Mouse (Mus musculus) limb, embryonic 10.5 days (tissue): Measurements from ENCODE around the gene Bmyc. TPM values are rescaled to one million over a fixed set of nuclear protein-coding genes. Genes with fewer than 3 reads are reported as not detected.
"Not testable (repeated sequence)": the region's sequence is repeated elsewhere in the genome, so short reads cannot be mapped to it uniquely, and the experiment has no call there.

Source experiments
- DNase-seq: peaks from one replicate; pipeline ENCODE4 v3.0.0-alpha.2; 2017; ENCODE audit warnings: low spot score
- H3K27ac ChIP-seq: fragments of 300-500 bp; sonication (generic); 2 replicates; pipeline ENCODE4 v1.5.1; 2016; ENCODE audit warnings: mild to moderate bottlenecking
- H3K27me3 ChIP-seq: fragments of 300-500 bp; sonication (generic); 2 replicates; pipeline ENCODE4 v1.6.1; 2016; ENCODE audit warnings: low read depth, mild to moderate bottlenecking; ENCODE audit not compliant: poor library complexity, severe bottlenecking
- H3K36me3 ChIP-seq: fragments of 300-500 bp; sonication (generic); 2 replicates; pipeline ENCODE4 v1.6.1; 2016; ENCODE audit warnings: mild to moderate bottlenecking, moderate library complexity
- H3K4me1 ChIP-seq: fragments of 300-500 bp; sonication (generic); 2 replicates; pipeline ENCODE4 v1.6.1; 2016
- H3K4me3 ChIP-seq: fragments of 300-500 bp; sonication (generic); 2 replicates; pipeline ENCODE4 v1.5.1; 2016; ENCODE audit warnings: mild to moderate bottlenecking, moderate library complexity
- H3K9me3 ChIP-seq: fragments of 300-500 bp; sonication (generic); replicated peaks from 2 replicates; pipeline ENCODE4 v1.6.1; 2016; ENCODE audit warnings: mild to moderate bottlenecking
- WGBS: fragments of 180-500 bp; shearing (Covaris S2); methylation state at CpG from one replicate; pipeline ENCODE4 v1.1.7; 2016; 5-methylcytosine and 5-hydroxymethylcytosine counted together
- polyA plus RNA-seq: library from polyadenylated mRNA; unstranded; fragments of >200 nt; fragmentation: Nextera tagmentation; extraction: Ambion mirVana; gene quantifications from 2 replicates; pipeline ENCODE4 v1.2.1, GENCODE M21; 2016

Bmyc gene
- polyA plus RNA-seq, 1 experiment from 2014 or later = 77.5 TPM

- Histone ChIP-seq H3K9me3 (no peaks in the 10 kb centered on the region), H3K27ac (no peak overlapping the region), H3K36me3 (no peaks in the 10 kb centered on the region), H3K4me3 (no peak overlapping the region), H3K4me1 (no peaks in the 10 kb centered on the region), H3K27me3 (no peaks in the 10 kb centered on the region)
- no peak for DNase-seq
- WGBS = 76% methylated on average over 4 of the region's 4 CpGs
These were observed 9.6 kb upstream of the Bmyc start for GRCm38 (mm10) chr2:25696951-25697350.

DNA sequence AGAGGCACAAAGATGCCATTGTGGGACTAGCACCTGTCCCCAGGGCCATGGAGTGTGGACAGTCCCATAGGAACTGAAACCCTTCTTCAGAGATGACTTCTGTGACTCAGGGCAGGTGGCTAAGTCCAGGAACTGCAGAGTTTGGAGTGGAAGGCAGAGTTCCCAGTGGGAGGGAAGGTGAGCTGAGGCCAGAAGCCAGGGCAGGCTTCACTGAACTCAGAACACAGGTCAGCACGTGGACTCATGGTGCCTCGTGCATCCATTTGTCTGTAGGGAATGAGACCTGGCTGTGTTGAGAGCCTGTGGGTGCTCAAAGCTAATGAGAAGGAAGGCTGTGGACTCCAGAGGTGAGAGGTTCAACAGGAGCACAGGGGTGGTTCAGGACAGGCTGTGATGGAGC, 7.8 kb upstream of the Bmyc start:
- no peaks in the 10 kb centered on the region for H3K9me3 ChIP-seq
- no peaks in the 10 kb centered on the region for H3K27me3 ChIP-seq
- no peak overlapping the region for H3K27ac ChIP-seq
- no peak overlapping the region for H3K4me3 ChIP-seq
- DNase-seq = no peak
- H3K4me1 ChIP-seq = no peaks in the 10 kb centered on the region
- no peaks in the 10 kb centered on the region for H3K36me3 ChIP-seq
- 84% methylated on average over 2 of the region's 2 CpGs for WGBS

DNA sequence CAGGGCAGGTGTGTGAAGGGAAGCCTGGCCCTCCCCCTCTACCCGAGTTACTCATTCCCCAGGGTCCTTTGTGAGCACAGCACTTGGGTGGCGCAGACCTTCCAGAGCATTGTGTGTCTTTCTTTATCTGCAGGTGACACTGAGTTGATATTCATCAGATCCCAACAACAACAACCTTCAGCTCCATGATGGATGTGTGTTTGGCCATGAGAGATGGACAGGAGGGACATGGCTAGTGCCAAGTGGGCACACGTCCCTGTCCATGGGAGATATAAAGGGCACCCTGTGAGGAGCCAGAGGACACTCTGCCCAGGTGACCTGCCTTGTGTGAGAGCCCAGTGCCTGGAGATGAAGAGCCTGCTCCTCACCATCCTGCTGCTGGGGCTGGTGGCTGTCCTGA, 6.8 kb upstream of the Bmyc start, which contains the start of gene Obp2a:
Obp2a (plus strand) TSS at position 301 of the 400 bp plus-strand sequence.
- not testable (repeated sequence) for H3K36me3 ChIP-seq, H3K4me3 ChIP-seq, H3K27me3 ChIP-seq, DNase-seq, H3K4me1 ChIP-seq, H3K27ac ChIP-seq, H3K9me3 ChIP-seq
- WGBS = 90% methylated on average over 3 of the region's 3 CpGs

- WGBS = 87% methylated on average over 5 of the region's 5 CpGs
- H3K27me3 ChIP-seq = no peaks in the 10 kb centered on the region
- H3K27ac ChIP-seq = no peak overlapping the region
- H3K36me3 ChIP-seq = no peaks in the 10 kb centered on the region
- no peak overlapping the region for H3K4me3 ChIP-seq
- no peak for DNase-seq
- no peaks in the 10 kb centered on the region for H3K4me1 ChIP-seq
- H3K9me3 ChIP-seq = no peaks in the 10 kb centered on the region
These were observed 5.5 kb upstream of the Bmyc start for GRCm38 (mm10) chr2:25701001-25701400.

DNA sequence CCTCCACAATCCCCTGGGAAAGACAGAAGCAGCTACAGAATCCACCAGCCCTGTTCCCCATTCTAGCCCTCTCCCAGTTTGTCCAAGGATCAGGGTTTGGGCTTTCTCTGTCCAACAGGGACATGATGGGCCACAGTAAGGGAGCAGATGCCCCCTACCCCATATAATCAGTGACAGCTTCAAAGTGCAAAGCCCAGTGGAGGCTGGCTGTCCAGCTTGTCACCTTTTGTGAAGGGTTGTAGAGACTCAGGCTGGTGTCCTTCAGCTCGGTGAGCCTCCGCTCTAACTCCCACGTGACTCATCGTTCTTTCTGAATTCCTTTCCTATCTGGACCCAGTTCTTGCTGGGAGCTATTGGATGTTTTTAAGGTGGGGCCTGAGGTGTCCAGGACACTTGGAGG, 2.8 kb upstream of the Bmyc start:
- Histone ChIP-seq H3K9me3 (no peaks in the 10 kb centered on the region), H3K36me3 (no peaks in the 10 kb centered on the region), H3K27ac (no peak overlapping the region), H3K4me1 (peaks cover 18% of the 10 kb centered on the region), H3K27me3 (no peaks in the 10 kb centered on the region), H3K4me3 (no peak overlapping the region)
- 81% methylated on average over 4 of the region's 4 CpGs for WGBS
- DNase-seq = no peak

- Histone ChIP-seq H3K36me3 (0 out of 2 replicates have a peak, but pooled peaks cover 2% of the 10 kb centered on the region), H3K27ac (0 out of 2 replicates have a peak overlapping the region, but pooled peaks have one; percentile 9), H3K9me3 (no peaks in the 10 kb centered on the region), H3K4me3 (peak overlapping the region; percentile 20), H3K4me1 (peaks cover 26% of the 10 kb centered on the region), H3K27me3 (no peaks in the 10 kb centered on the region)
- no peak for DNase-seq
- WGBS = 85% methylated on average over 2 of the region's 2 CpGs
These were observed 1.6 kb downstream of the Bmyc start for GRCm38 (mm10) chr2:25708121-25708520.

DNA sequence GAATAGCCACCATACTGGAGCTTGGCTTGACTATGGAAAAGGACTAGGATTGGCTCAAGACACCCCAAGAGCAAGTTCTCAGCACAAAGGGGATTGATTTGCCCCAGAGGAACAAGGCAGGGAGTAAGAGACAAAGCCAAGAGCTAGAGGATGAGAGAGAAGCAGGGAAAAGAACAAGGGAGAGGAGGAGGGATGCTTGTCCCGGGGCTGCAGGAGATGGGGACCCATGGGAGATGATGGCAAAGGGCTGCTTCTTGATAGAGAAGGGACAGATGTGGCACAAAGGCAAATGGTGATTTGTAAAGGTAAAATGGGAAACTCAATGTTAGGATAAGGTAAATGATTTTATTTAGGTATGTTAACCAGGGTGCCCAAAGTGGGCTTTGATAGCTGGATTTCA, 2.5 kb downstream of the Bmyc start:
- H3K9me3 ChIP-seq, H3K4me3 ChIP-seq, H3K27ac ChIP-seq, H3K36me3 ChIP-seq, DNase-seq, H3K27me3 ChIP-seq: not testable (repeated sequence)
- H3K4me1 ChIP-seq = peaks cover 26% of the 10 kb centered on the region
- 88% methylated on average over 1 of the region's 1 CpGs for WGBS

DNA sequence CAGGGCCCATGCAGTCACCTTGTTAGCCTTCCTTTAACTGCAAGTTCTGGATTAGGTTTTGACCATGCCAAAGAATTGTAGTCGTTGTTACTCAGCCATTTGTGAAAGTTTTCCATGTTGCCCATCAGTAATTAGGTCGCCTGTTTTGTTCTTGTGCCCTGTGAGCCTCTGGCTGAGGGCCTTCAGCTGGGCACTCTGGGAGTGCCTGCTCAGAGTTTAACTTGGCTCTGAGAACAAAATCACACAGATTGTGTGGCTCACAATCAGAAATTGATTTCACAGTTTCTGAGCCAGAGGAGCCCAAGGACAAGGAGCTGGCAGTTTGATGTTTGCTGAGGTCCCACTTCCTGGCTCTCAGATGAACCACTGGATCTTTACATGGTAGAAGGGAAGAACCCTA, 3.3 kb downstream of the Bmyc start:
- H3K27me3 ChIP-seq, DNase-seq, H3K27ac ChIP-seq, H3K9me3 ChIP-seq, H3K36me3 ChIP-seq, H3K4me3 ChIP-seq: not testable (repeated sequence)
- 73% methylated on average over 2 of the region's 2 CpGs for WGBS
- peaks cover 26% of the 10 kb centered on the region for H3K4me1 ChIP-seq

DNA sequence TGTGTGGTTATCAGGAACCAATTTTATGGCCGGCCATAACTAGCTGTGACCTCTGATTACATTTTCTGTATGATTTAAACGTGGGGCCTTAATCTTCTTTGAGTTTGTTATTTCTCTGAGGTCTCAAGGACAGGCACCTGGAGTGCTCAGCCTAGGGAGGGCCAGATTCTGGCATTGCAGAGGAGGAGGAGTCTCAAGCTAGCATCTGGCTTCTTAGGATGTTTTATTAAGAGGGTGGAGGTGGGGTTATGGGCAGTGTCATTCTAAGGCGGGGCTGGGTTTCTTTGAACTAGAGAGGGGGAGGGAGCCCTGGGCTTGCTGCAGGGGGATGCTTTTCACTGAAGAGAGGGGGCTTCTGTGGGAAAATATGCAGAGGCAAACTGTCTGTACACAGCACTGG, 5.1 kb downstream of the Bmyc start:
- not testable (repeated sequence) for H3K27me3 ChIP-seq, H3K9me3 ChIP-seq, DNase-seq, H3K4me3 ChIP-seq, H3K27ac ChIP-seq, H3K36me3 ChIP-seq
- 13% methylated on average over 3 of the region's 3 CpGs for WGBS
- peaks cover 24% of the 10 kb centered on the region for H3K4me1 ChIP-seq

- H3K36me3 ChIP-seq = no peaks in the 10 kb centered on the region
- DNase-seq = no peak
These were observed 10.7 kb downstream of the Bmyc start for GRCm38 (mm10) chr2:25717222-25717621.

DNA sequence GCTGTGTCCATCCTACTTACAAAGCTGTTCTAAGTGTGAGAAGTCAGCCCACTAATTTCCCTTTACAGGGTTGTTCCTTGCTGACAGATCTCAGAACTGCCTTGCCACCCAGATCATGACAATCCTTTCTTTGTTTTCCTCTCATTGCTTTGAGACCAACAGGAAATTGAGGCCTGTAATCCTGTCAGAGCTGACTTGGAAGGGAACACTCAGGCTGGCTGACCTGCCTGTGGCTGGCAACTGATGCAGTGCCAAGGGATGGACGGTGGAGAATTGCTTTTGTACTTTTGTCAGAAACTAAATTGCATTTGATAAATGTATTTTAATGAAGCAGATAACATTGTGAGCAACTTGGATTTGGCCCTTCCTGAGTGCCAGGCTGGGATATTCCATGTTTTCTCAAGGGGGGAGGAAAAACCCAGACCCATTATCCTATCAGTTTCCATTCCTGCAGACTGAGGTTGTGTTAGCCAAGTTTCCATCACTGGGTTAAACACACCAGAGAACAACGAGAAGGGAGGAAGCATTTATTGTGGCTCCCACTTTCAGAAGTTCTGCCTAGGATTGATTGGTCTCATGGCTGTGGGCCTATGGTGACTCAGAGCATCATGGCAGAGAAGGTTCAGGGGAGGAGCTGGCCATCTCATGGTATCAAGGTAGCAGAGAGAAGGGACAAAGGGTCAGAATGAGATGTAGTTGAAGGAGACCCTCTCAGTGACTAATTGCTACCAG, 26.8 kb downstream of the Bmyc start:
- 0 out of 2 replicates have a peak, but pooled peaks cover 2% of the 10 kb centered on the region for H3K4me1 ChIP-seq
- no peaks in the 10 kb centered on the region for H3K36me3 ChIP-seq
- no peaks in the 10 kb centered on the region for H3K27me3 ChIP-seq
- H3K9me3 ChIP-seq = no peaks in the 10 kb centered on the region
- H3K27ac ChIP-seq = no peak overlapping the region
- no peak for DNase-seq
- H3K4me3 ChIP-seq = no peak overlapping the region
- 70% methylated on average over 2 of the region's 2 CpGs for WGBS

More at GRCm38 (mm10) chr2:25717222-25717621, 10.7 kb downstream of the Bmyc start:
- Histone ChIP-seq H3K9me3 (no peaks in the 10 kb centered on the region), H3K27ac (no peak overlapping the region), H3K4me3 (no peak overlapping the region), H3K27me3 (no peaks in the 10 kb centered on the region), H3K4me1 (no peaks in the 10 kb centered on the region)

DNA sequence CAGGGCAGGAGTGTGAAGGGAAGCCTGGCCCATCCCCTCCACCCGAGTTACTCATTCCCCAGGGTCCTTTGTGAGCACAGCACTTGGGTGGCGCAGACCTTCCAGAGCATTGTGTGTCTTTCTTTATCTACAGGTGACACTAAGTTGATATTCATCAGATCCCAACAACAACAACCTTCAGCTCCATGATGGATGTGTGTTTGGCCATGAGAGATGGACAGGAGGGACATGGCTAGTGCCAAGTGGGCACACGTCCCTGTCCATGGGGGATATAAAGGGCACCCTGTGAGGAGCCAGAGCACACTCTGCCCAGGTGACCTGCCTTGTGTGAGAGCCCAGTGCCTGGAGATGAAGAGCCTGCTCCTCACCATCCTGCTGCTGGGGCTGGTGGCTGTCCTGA, 30.2 kb downstream of the Bmyc start, which contains the start of gene Obp2b:
Obp2b (plus strand) TSS at position 301 of the 400 bp plus-strand sequence.
- not testable (repeated sequence) for H3K9me3 ChIP-seq, DNase-seq, H3K4me3 ChIP-seq, H3K27ac ChIP-seq, H3K36me3 ChIP-seq, H3K4me1 ChIP-seq, H3K27me3 ChIP-seq
- 85% methylated on average over 3 of the region's 3 CpGs for WGBS

DNA sequence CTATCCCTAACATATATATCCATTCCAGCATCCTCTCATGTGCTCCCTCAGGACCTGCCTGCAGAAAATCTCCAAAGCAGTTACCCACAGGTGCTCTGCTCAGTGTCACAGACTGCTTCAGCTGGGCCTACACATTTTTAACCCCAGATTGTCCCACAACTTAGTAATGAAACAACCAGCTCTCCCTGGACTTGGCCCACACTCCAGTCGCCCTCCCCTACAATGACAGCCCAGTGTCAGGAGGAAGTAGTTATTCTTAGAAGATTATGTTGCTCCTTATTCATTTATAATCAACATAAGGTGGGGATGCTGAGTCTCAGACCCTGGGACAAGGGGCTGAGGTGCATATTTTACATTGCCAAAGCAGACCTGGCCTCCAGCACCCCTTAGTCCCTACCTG, 35.1 kb downstream of the Bmyc start:
- no peaks in the 10 kb centered on the region for H3K4me1 ChIP-seq
- WGBS = 66% methylated on average over 1 of the region's 1 CpGs
- no peak for DNase-seq

GRCm38 (mm10) chr2:25754201-25754600, 47.7 kb downstream of the Bmyc start:
- Histone ChIP-seq H3K4me1 (no peaks in the 10 kb centered on the region), H3K4me3 (no peak overlapping the region), H3K27ac (no peak overlapping the region), H3K36me3 (no peaks in the 10 kb centered on the region), H3K27me3 (no peaks in the 10 kb centered on the region), H3K9me3 (no peaks in the 10 kb centered on the region)
- no peak for DNase-seq
- WGBS = 91% methylated on average over 1 of the region's 1 CpGs

More for the DNA sequence above, 35.1 kb downstream of the Bmyc start:
- H3K27ac ChIP-seq = no peak overlapping the region
- no peaks in the 10 kb centered on the region for H3K36me3 ChIP-seq
- H3K27me3 ChIP-seq = no peaks in the 10 kb centered on the region
- H3K4me3 ChIP-seq = no peak overlapping the region
- H3K9me3 ChIP-seq = no peaks in the 10 kb centered on the region
